ENCODE assay signal across 10 mouse cellular contexts in the genomic region with DNA sequence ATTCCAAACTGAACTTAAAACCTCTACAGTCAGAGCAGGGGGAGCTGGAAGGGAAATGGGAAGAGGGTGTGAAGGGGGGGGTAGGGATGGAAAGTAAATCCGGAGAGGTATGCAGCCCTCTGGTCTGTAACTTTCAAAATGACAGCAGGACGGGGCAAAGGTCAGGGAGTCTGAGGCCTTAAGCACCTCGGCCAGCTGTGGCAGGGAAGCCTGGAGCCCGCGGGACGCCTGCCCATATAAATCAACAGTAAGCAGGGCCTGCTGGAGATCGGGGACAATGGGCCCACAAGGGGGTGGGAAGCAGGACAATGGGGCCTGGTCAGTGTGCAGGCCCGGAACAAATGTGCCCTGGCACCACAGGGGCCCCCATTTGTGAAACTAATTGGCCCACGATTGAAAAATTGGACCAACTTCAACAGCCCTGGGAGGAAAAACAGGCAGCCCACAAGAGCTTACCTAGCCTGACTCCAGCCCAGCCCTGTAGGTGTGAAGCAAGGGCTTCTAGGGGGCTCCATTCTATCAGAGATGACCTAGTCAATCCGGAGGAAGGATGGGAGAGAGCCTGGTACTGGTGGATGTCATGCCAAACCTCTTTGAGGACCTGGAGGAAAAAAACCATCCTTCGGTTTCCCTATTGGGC.
DNase-seq lines count a peak whose midpoint lies in the region; ATAC-seq lines count a peak whose summit lies in the region.
"Had no signal": no experiment of that assay in that cellular context is flagged by ENCODE, and none has a peak within 500 bp of the region (broad histone marks: within the 10 kb centered on the region; RNA-seq: fewer than 3 reads in every experiment).

No protein-coding gene starts in this region.

- H3K4me3 ChIP-seq in forebrain, embryonic 14.5 days (ENCODE audit: low read depth, low read length): no peak overlapping the region
- H3K4me3 ChIP-seq: hindbrain, embryonic 15.5 days; megakaryocyte, embryonic 14.5 days had no signal

- H3K9ac ChIP-seq in forebrain, embryonic 14.5 days (ENCODE audit: low read length): no peak overlapping the region
- H3K9ac ChIP-seq: hindbrain, embryonic 15.5 days had no signal

- DNase-seq in gastrocnemius, adult 18-20 months (ENCODE audit: low spot score): peak; percentile 72
- DNase-seq in gastrocnemius, postnatal 4 days (ENCODE audit: low spot score in 2 of 2): no peak
- peak; percentile 79 for DNase-seq in brain, adult 2 months (ENCODE audit: low read depth, low spot score)
- peak; percentile 60 for DNase-seq in forebrain, embryonic 14.5 days (ENCODE audit: low spot score)
- peak; percentile 51 to 66 for DNase-seq in kidney, postnatal 36 days
- peak; percentile 87 for DNase-seq in retina, embryonic 14.5 days (ENCODE audit: low spot score)
- DNase-seq in spleen, postnatal 14 days (ENCODE audit: low spot score in 2 of 2): no peak

- H3K27me3 ChIP-seq in forebrain, embryonic 14.5 days (replicated peaks; ENCODE audit: control insufficient read depth, insufficient read depth, low read length): no peaks in the 10 kb centered on the region; the same call in 1 of the 2 replicates
- H3K27me3 ChIP-seq: hindbrain, embryonic 15.5 days; megakaryocyte, embryonic 14.5 days had no signal

- WGBS in forebrain, embryonic 14.5 days: 10% methylated on average over 11 of the region's 11 CpGs

- H3K4me2 ChIP-seq in forebrain, embryonic 14.5 days (ENCODE audit: low read length): no peak overlapping the region
- H3K4me2 ChIP-seq: hindbrain, embryonic 15.5 days had no signal

- H3K9me3 ChIP-seq in forebrain, embryonic 14.5 days (replicated peaks; ENCODE audit: control insufficient read depth, low read length): no peaks in the 10 kb centered on the region
- H3K9me3 ChIP-seq: hindbrain, embryonic 15.5 days; megakaryocyte, embryonic 14.5 days had no signal

- H3K27ac ChIP-seq in forebrain, embryonic 14.5 days (ENCODE audit: low read depth, low read length): no peak overlapping the region
- H3K27ac ChIP-seq: hindbrain, embryonic 15.5 days had no signal

- ATAC-seq in forebrain, embryonic 14.5 days: peak; percentile 32; the same call in 1 of the 2 replicates
- ATAC-seq in frontal cortex, adult (ENCODE audit: low TSS enrichment): no peak

- H3K36me3 ChIP-seq in forebrain, embryonic 14.5 days (ENCODE audit: control insufficient read depth, insufficient read depth, low read length): no peaks in the 10 kb centered on the region
- H3K36me3 ChIP-seq: hindbrain, embryonic 15.5 days had no signal

- peaks cover 35% of the 10 kb centered on the region for H3K4me1 ChIP-seq in forebrain, embryonic 14.5 days (ENCODE audit: control insufficient read depth, insufficient read depth, low read length)

Comparison
In these comparisons a context has a peak if more than half of its experiments do, and no peak if none do; other contexts are left out.
1. DNase-seq: peak in gastrocnemius, adult 18-20 months (single experiment), brain, adult 2 months (single experiment), forebrain, embryonic 14.5 days (single experiment), kidney, postnatal 36 days (2 of 2) and retina, embryonic 14.5 days (single experiment); none in gastrocnemius, postnatal 4 days (0 of 2) and spleen, postnatal 14 days (0 of 2).